Mouse (Mus musculus): ENCODE results near the gene Tor1a.

GRCm38 (mm10) chr2:30994853-30995252, 27.1 kb upstream of the Tor1a start:
- no peak for TF ChIP-seq CTCF (IDR thresholded peaks at IDR 0.05)
- TF ChIP-seq EP300 (IDR thresholded peaks at IDR 0.05), result no peak

All from lung, postnatal 0 days (tissue).